Mouse (Mus musculus) spleen, embryonic (tissue): ENCODE data around the gene Rnf157.

Source experiments
- CTCF ChIA-PET: fragments of 350-600 bp; sonication (Branson Sonifier 250); formaldehyde crosslinking; loops from one replicate; lab custom pipeline; 2022; lab: Charles Lee

Rnf157 gene

DNA sequence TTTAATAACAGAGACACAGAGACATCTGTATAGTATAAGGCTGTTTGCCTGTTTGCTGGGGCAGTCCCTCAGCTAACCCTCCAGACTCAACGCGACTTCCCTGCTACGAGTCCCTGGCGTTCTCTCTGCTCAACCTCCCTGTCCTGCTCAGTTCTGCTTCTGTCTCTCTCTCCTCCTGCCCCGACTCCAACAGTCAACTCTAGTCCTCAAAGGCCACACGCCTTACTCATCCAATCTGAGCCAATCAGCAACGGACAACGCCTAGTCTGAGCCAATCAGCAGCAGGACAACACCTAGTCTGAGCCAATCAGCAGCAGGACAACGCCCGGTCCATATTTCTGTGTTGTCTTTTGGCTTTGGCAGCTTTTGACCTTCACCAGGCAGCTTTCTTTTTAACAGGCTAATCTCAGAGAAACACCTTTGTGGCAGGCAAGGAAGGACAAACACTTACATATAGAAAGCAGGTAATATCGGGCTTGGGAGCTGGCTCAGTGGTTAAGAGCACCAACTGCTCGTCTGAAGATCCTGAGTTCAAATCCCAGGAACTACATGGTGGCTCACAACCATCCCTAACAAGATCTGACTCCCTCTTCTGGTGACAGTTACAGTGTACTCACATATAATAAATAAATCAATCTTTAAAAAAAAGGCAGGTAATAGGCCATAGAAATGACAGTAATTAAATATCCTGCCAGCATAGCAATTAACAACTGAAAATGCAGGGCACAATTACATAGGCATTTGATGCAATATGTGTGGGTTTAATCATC lies 104.9 kb downstream of the Rnf157 start:
- CTCF ChIA-PET = no interaction called here

DNA sequence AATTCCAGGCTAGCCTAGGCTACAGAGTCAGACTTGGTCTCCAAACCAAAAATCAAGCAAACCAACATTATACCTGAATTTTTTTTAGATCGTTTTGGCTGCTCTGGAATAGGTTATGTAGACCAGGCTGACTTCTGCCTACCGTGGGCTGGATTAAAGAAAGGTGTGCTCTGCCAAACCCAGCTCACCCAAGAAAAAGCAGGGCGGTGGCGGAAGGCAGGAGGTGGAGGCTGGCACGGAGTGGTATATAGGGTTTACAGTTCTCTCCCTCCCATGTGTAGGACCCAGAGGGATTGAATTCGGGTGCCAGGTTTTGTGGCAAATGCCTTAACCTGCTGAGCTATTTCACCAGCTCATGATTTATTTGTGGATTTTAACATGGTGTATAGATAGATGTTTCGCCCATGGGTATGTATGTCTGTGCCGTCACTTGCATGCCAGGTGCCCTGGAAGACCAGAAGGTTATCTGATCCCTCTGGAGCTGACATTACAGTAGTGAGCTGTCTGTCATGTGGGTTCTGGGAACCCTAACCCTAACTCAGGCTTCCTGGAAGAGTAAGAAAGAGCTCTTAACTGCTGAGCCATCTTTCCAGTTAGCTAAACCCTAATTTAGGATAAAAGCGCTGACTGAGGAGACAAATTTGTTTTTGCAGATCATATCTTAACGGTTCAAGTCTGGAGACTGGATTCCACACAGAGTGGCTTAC lies 105.7 kb downstream of the Rnf157 start, which contains the start of gene Exoc7:
Gene Exoc7, minus strand, starts transcription at position 215 of the 707 bp plus-strand sequence.
- CTCF ChIA-PET = interaction anchor here (1.1 kb wide), 1 partner anchor 157 kb away, joined by 3 read pairs; no protein-coding TSS in a partner anchor

DNA sequence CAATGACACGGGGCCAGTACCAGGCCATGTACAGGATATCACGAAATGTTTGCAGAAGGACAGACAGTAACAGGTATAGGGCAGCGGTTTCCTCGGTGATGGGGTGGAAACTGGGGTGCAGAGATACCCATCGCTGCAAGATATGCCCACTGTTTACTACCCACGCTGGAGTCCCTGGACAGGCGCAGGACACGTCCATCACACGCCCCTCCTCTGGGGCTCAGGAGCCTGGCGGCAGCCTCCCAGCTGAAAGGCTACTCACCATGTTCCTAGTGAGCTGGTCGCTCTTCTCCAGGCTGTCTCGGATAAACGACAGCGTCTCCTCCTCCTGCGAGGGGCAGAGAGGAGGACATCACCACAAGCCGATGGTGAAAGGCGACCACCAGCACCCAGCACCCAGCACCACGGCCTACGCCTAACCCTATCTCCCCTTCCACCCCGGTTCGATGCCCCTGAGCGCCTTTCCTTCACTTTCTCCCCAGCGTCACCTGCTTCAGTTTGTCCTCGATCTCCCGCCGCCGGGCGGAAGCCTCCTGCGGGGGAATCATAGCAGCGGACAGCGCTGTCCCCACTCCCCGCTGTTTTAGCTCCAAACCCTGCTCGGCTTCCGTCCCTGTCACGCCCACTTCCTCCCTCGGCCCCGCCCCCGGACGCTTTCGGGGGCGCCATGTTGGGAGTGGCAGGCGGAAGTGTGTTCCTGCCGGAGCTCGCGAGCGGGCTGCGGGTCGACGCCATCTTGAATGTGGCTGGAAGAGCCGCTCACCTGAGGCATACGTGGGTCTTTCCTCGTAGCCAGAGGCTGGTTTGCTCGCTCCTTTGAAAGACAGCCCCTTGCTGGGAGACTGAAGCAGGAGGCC lies 106.5 kb downstream of the Rnf157 start:
- CTCF ChIA-PET = interaction anchor here (1.1 to 1.8 kb wide), 2 partner anchors 12 to 158 kb away, joined by 3 to 4 read pairs; no protein-coding TSS in a partner anchor

DNA sequence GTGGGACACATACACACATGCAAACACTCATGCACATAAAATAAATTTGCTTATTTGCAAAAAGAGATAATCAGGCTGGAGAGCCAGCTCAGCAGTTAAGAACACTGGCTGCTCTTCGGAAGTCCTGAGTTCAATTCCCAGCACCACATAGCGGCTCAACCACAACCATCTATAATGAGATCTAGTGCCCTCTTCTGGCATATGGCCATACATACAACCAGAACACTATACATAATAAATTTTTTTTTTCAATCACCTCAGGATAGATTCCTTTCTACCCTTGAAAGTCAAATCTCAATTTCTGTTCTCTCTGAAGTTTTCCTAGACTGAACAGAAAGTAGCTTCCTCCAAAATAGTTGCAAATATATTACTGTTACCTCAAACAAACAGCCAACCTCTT lies 107.4 kb downstream of the Rnf157 start:
- CTCF ChIA-PET = interaction anchor here (1.1 to 1.8 kb wide), 2 partner anchors 11 to 46 kb away, joined by 3 to 4 read pairs; no protein-coding TSS in a partner anchor

DNA sequence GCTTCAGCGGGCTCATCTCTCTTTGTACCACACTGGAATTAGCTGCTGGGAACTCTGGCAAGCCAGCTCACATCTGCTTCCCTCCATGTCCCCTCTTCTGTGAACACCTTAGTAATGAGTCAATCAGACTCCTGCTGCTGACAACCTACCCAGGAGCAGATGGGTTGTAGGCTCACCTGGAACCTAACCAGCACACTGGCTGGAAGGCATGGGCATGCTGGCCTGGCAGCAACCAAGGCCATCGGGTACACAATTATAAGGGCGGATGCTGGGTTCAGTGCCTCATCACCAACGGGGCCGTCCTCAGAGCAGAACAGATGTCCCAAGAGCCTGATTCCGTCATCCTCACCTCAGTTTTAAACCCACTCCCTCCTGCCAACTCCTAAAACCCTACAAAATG lies 114.2 kb downstream of the Rnf157 start:
- CTCF ChIA-PET = interaction anchor here (0.7 kb wide), 1 partner anchor 673 kb away, joined by 4 read pairs; no protein-coding TSS in a partner anchor

DNA sequence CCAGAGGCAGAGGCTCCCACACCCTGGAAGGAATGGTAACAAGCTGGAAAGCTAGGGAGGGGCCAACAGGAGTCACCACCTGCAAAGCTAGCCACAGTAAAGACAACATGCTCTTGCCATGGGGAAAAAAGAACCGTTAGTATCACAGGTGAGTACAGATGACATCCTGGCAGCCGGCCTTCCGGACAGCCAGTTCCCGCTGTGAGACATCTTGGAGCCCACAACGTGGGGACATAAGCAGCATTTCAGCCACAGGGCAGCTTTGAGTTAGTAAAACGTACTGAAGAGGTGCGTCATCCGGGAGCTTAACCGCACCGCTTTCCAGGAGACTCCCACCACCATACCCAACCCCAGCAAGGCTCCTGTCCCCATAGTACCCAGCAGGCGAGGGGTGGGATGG lies 114.6 kb downstream of the Rnf157 start:
- CTCF ChIA-PET = interaction anchor here (0.6 to 0.7 kb wide), 2 partner anchors 89 to 674 kb away, joined by 4 read pairs; no protein-coding TSS in a partner anchor

DNA sequence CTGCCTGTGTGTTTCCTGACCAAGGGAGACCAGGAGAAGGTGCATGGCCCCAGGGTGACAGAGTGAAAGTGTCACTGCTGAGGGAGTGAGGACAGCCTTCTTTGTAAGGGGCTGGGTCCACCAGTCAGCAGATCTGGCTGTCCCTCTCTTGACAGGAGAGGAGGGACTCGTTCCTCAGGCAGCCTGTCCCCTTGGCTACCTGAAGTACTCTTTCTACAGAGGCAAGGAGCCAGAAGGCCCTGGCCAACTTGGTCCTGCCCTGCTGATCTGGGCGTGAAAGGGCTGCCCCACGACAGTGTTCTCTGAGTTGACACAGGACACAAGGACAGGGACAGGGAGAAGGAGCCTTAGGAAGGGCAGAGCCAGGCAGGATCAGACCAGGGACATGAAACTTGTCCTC lies 115.8 kb downstream of the Rnf157 start:
- CTCF ChIA-PET = no interaction called here

DNA sequence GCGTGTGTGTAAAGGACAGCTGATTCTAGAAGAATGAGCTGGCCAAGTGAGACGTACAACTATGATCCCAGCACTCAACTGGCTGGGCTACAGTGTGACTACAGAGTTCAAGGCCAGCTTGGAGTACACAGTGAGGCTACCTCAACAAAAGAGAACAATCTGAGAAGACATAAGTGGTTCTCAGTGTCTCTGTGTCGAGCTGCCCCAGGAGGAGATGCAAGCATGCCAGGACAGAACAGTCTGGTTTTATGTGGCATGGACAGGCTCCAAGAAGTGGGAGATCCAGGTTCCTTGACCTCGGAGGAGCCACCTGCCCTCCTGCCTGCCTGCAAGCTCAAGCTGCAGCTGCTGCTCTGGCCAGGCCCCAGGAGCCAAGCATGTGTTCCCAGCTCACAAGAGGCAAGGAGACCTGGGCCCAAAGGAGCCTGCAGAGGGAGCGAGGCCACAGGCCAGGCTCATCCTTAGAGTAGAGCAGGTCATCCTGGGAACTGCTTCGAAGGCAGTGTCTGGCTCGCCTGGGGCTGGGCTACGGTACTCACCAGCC lies 116.6 kb downstream of the Rnf157 start:
- CTCF ChIA-PET = no interaction called here

DNA sequence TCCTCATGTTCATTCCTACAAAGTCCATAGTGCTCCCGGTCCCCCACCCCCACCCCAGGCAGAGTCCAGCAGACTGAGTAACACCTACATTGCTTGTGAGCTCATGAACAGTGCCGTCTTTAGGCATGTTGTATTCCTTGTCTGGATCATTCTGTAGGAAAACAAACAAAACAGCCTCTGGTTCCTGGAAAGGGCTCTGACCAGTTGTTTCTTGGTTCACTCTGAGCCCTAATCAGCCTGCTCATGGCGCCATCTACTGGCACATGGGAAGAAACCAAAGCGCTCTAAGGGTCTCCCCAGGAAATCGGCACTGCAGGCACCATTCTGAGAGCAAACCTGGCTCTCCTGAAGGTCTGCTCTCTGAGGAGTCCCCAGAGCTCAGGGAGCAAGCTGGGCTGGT lies 118.5 kb downstream of the Rnf157 start:
- CTCF ChIA-PET = interaction anchor here (0.6 to 1.5 kb wide), 6 partner anchors 11 to 176 kb away, joined by 3 to 7 read pairs (median 3); no protein-coding TSS in a partner anchor

DNA sequence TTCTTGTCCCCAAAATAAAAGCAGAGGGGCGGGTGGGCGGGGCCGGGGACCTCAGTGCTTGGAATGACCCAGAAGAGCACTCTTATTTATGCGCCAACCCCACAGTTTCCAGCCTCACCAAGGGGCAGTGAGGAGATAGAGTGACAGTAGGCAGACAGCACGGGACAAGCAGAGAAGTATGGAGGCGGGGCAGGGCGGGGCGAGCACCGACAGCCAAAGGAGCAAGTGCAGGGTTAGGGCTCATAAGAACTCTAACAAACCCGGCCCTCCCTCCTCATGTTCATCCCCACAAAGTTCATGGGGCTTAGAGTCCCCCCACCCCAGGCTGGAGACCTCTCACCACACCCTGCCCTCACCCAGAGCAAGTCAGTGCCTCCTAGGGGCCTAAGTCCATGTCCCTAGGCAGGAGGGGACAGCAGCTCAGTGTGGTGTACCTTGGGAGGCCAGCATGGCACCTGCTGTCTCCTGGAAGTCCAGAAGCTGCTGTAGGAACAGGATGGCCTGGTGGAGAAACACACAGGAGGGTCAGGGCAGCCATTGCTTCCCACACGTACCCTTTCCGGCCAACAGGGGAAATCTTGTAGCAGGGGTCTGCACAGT lies 119.2 kb downstream of the Rnf157 start:
- CTCF ChIA-PET = interaction anchor here (0.6 to 1.5 kb wide), 3 partner anchors 10 to 25 kb away, joined by 3 to 4 read pairs (median 3); no protein-coding TSS in a partner anchor

DNA sequence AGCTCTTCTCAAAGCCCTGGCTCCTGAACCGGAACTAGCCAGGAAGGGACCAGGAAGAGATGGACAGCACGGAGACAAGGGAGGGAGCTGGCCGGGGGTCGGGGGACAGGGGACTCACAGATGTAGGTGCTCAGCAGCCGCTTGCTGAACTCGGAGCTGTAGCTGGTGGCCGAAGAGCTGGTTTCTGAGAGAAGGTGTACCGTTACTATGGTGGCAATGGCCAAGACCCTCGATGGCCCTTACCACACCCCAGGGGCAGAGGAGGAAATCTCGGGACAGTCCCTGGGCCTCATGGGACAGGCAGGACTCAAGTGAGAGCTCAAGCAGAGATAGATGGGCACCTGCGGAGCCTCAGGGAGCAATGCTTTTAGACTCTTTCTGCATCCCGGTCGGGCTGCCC lies 120.4 kb downstream of the Rnf157 start:
- CTCF ChIA-PET = no interaction called here

DNA sequence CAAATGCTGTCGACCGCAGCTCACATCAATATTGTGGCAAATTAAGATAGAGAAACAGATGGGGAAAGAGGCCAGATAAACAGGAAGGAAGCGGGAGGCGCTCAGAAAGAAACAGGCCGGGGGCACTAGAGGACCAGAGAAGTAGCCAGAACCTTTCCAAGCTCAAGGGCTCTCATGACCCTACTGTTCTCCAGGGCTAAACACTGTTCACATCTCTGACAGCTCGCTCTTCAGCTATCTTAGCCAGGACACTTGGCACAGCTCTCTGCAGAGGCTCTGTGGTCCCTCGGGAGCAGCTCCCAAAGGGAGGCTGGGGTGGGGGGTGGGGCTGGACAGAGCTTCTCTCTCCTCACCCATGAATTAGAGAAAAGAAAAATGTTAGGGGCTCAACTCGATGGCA lies 122.3 kb downstream of the Rnf157 start:
- CTCF ChIA-PET = no interaction called here

DNA sequence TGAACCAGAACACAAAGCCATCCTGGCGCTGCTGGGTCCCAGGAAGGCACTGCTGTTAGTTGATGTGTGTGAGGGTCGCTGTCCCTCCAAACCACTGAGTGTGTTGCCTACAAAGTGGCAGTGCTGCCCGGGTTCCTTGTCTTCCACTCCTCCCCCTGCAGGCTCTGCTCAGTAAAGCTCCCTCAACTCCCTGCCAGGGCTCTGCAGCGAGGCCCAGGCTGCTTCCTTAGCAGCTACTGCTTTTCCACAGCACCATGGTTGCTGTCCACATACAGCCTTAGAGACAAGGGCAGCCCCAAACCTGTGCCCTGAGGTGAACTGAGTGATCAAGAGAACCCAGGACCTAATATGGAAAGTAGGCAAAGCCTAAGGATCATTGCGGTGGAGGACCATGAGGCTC lies 125.5 kb downstream of the Rnf157 start:
- CTCF ChIA-PET = no interaction called here
